Mouse (Mus musculus) adrenal gland, postnatal 10 days (tissue): ENCODE data around the gene Suv39h2. TPM values are rescaled to one million over a fixed set of nuclear protein-coding genes. Genes with fewer than 3 reads are reported as not detected.

Experiments used
- DNase-seq: peaks from one replicate; pipeline ENCODE4 v3.0.0; 2021; ENCODE audit warnings: mixed read lengths
- total RNA-seq, 2 experiments: library from RNA; stranded (reverse); gene quantifications; 2 replicates each; pipeline ENCODE4 v1.2.3; 2021

Gene Suv39h2
- total RNA-seq, 2 experiments from 2014 or later: 1.8 to 2.4 TPM

DNA sequence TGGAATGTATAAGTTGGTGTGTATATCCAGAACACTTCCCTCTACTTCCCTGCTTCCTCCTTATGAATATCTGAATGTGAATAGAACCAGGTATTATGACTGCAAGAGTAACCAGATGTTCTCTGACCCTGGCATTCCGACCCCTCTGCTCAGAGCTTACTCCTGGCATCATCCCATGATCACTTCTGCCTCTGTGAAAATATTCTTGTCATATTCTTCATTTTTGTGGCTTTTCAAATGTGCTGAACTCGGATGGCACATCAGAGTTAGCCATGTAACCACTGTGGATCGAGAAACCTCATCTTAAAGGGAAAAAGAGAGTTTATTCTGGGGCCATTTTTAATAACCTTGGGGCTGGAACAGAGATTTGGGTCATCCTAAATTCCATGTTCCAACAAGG lies 52.3 kb downstream of the Suv39h2 start, which contains the start of gene Meig1:
TSS of gene Meig1 (minus strand) at position 101 of the 400 bp plus-strand sequence.
- no peak for DNase-seq

DNA sequence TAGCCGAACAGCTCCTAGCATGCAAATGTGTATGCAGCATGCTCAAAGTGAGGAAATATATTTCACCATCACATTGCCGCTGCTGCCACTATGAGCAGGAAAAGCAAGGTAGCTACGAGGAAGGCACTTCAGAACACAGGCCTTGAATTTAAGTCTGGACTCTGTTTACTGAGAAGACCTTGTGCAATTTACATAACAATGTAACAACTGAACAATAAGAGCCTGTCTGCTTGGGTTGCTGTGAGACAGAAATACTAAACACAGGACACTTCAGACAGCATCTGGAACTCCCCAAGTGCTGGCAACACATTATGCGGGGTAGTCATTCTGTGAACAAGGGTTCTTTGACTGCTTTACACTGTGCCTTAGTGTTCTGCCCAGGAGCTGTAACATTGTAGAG lies 54.7 kb downstream of the Suv39h2 start:
- no peak for DNase-seq

DNA sequence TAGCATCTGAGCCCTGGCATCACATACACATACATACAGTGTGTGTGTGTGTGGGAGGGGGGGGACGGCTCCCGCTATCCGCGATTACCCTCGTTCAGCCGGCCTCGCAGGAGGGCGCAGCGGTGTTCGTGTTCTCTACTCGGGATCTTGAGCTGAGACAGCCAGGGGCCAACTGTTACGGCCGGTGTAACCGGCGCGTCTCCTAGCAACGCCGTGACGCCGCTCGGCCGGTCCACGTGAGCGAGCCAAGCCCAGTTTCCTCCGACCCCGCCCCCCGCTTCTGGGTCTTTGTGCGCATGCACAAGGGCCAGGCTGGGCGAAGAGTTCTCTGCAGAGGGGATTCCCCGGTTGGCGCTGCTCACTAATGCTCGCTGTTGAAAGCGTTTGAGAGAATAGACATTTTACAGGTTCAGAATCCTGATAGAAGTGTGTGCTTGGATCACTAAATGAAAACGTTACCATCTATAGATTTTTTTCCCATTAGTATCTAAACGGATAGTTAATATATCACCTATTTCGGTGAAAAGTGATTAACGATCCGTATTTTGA lies 55.9 kb downstream of the Suv39h2 start:
- peak; percentile 98 for DNase-seq

DNA sequence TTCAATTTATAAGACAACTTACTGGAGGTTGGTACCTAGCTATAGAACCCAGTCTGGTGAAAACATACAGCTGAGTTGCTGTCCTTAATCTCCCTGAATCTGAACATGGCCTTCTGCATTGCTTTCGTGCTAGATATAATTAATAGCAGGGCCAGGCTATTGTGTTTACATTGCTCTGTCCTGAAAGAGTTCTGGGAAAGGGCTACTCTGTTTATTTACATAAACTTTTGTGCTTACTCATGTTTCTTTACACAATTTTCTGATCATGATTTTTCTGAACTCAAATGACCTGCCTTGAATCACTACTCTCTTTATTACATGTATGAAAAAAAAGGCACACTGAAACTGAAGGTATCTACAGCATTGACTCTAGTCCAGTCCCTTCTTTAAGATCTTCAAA lies 59.2 kb downstream of the Suv39h2 start:
- no peak for DNase-seq

DNA sequence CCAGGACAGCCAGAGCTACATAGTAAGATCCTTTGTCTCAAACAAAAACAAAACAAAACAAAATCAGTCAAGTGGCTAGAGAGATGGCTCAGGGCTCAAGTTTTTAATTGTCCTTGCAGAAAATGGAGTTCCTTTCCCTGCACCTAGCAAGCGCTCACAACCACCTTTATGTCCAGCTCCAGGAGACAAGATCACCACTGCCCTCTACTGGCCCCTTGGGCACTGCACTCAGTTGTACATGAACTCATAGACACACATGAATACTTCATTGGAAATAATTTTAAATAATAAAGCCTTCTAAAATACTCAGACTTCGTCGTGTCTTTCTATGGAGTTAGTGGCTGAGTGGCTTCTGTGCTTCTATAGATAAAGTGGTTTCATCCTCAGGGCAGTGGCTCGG lies 60.6 kb downstream of the Suv39h2 start:
- DNase-seq: peak; percentile 81

DNA sequence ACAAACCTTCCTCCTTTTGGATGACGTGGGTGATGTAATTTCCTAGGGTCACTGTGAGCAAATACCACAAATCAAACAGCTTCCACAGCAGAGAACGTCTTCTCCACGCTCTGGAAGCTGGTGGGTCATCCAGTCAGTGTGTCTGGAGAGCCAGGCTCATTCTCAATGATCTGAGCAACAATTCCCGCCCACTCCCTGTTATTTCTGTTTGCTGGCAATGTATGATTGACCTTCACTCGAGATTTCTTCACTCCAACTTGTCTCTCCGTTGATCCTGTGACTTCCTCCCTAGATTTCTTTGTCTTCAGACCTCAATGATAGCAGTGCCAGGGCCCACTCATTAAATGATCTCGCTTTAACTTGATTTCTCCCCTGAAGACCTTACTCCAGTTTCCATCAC lies 67.1 kb downstream of the Suv39h2 start:
- no peak for DNase-seq

DNA sequence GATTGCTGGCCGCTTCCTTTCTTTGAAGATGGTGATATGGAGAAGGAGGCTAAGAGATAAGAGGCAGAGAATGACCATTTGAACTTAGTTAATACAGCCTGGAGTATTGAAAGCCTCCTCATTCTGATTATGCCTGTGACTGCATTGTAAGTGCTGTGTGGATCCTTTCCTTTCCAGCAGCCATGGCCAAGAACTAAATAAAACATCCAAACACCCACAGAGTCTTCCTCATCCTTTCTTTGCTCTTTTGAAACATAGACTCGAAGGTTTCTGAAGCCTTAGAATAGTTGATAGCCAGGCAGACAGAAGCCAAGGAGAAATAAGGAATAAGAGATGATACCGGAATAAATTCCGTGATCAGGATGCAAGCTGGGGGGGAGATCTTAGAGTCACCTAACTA lies 68.8 kb downstream of the Suv39h2 start:
- no peak for DNase-seq

Other genes starting within 250 kb of the Suv39h2 start
- gene Nmt2, start 190.8 kb downstream of the Suv39h2 start, total RNA-seq: 10 to 100 TPM; 49.0 to 55.3 TPM
- gene Rpp38, start 142.4 kb downstream of the Suv39h2 start, total RNA-seq: 10 to 100 TPM in 1 of 2 experiments, 1 to 10 TPM in 1; 9.6 to 16.8 TPM
- under 1 TPM in 1 of 2 experiments, not detected in 1; 0.64 TPM for gene Acbd7, start 138.9 kb downstream of the Suv39h2 start, total RNA-seq
- gene Olah, start 77.8 kb downstream of the Suv39h2 start, total RNA-seq: under 1 TPM in 1 of 2 experiments, not detected in 1; 0.24 TPM
- under 1 TPM; 0.73 to 0.99 TPM for gene Meig1, start 52.4 kb downstream of the Suv39h2 start, total RNA-seq
- 1 to 10 TPM; 6.1 to 8.7 TPM for gene Dclre1c, start 50.9 kb downstream of the Suv39h2 start, total RNA-seq
- 1 to 10 TPM; 2.3 to 4.0 TPM for gene Gm45902, start 37.8 kb upstream of the Suv39h2 start, total RNA-seq
- 10 to 100 TPM; 38.9 to 50.3 TPM for gene Hspa14, start 37.8 kb upstream of the Suv39h2 start, total RNA-seq
- gene Cdnf, start 38.0 kb upstream of the Suv39h2 start, total RNA-seq: 1 to 10 TPM; 2.3 to 3.3 TPM
- 10 to 100 TPM; 22.9 to 36.9 TPM for gene Fam107b, start 95.5 kb upstream of the Suv39h2 start, total RNA-seq